Mouse (Mus musculus): ENCODE results near the gene Calhm6. TPM values are rescaled to one million over a fixed set of nuclear protein-coding genes. Genes with fewer than 3 reads are reported as not detected.

Gene Calhm6
- polyA plus RNA-seq, 1 experiment: not detected

- H3K4me3 ChIP-seq (ENCODE audit: insufficient read depth, poor library complexity, severe bottlenecking): no peak overlapping the region
- H3K27me3 ChIP-seq (ENCODE audit: control insufficient read depth, insufficient read depth, insufficient read length): no peaks in the 10 kb centered on the region
- no peaks in the 10 kb centered on the region for H3K36me3 ChIP-seq (ENCODE audit: control insufficient read depth, insufficient read depth)
- H3K79me2 ChIP-seq (ENCODE audit: control insufficient read depth, insufficient read depth): no peaks in the 10 kb centered on the region
- no peaks in the 10 kb centered on the region for H3K79me3 ChIP-seq (ENCODE audit: low read depth)
- H3ac ChIP-seq (ENCODE audit: control insufficient read depth, insufficient read length, low read depth): no peak overlapping the region
- TF ChIP-seq CEBPB (IDR thresholded peaks at IDR 0.05; ENCODE audit: low read depth) (no peak), MYOD1 (IDR thresholded peaks at IDR 0.05; ENCODE audit: control insufficient read depth, insufficient read length, low read depth) (no peak), USF1 (IDR thresholded peaks at IDR 0.05; ENCODE audit: low read depth) (no peak), CTCF (IDR thresholded peaks at IDR 0.05; ENCODE audit: control insufficient read depth, insufficient read depth, insufficient read length) (no peak), MAX (IDR thresholded peaks at IDR 0.05) (no peak), MYOG (IDR thresholded peaks at IDR 0.05; ENCODE audit: control insufficient read depth, extremely low read depth, insufficient read length) (no peak), FOSL1 (IDR thresholded peaks at IDR 0.05; ENCODE audit: insufficient read depth, low read length, poor library complexity, severe bottlenecking) (no peak)
Observed at GRCm38 (mm10) chr10:34118421-34118820, 9.4 kb downstream of the Calhm6 start.

DNA sequence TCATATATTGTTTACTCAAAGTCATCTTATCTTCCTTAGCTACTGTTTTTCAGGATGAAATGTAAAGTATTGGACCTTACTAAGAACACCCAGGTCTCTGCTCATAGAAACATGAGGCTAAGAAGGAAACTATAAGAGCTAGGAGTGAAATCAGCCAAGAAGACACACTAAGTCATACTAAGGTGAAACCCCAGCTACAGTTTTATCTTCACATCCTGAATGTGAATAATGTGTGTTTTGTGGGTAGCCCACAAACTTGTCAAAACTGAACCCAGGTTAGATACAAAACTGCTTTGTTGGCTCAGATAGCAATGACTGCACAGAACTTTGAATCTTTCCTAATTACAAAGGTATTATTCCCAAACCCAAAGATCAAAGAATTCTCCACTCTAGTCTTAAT lies 10.0 kb downstream of the Calhm6 start:
- Histone ChIP-seq H3K4me3 (ENCODE audit: insufficient read depth, poor library complexity, severe bottlenecking) (no peak overlapping the region), H3K36me3 (ENCODE audit: control insufficient read depth, insufficient read depth) (no peaks in the 10 kb centered on the region), H3K79me2 (ENCODE audit: control insufficient read depth, insufficient read depth) (no peaks in the 10 kb centered on the region), H3K79me3 (ENCODE audit: low read depth) (no peaks in the 10 kb centered on the region), H3ac (ENCODE audit: control insufficient read depth, insufficient read length, low read depth) (no peak overlapping the region), H3K27me3 (ENCODE audit: control insufficient read depth, insufficient read depth, insufficient read length) (no peaks in the 10 kb centered on the region)
- TF ChIP-seq MYOG (IDR thresholded peaks at IDR 0.05; ENCODE audit: control insufficient read depth, extremely low read depth, insufficient read length): no peak
- no peak for TF ChIP-seq MYOD1 (IDR thresholded peaks at IDR 0.05; ENCODE audit: control insufficient read depth, insufficient read length, low read depth)
- TF ChIP-seq FOSL1 (IDR thresholded peaks at IDR 0.05; ENCODE audit: insufficient read depth, low read length, poor library complexity, severe bottlenecking): no peak
- TF ChIP-seq MAX (IDR thresholded peaks at IDR 0.05): no peak

- Histone ChIP-seq H3ac (ENCODE audit: control insufficient read depth, insufficient read length, low read depth) (no peak overlapping the region), H3K36me3 (ENCODE audit: control insufficient read depth, insufficient read depth) (no peaks in the 10 kb centered on the region), H3K79me2 (ENCODE audit: control insufficient read depth, insufficient read depth) (no peaks in the 10 kb centered on the region), H3K27me3 (ENCODE audit: control insufficient read depth, insufficient read depth, insufficient read length) (no peaks in the 10 kb centered on the region), H3K4me3 (ENCODE audit: insufficient read depth, poor library complexity, severe bottlenecking) (no peak overlapping the region), H3K79me3 (ENCODE audit: low read depth) (no peaks in the 10 kb centered on the region)
- no peak for TF ChIP-seq MYOD1 (IDR thresholded peaks at IDR 0.05; ENCODE audit: control insufficient read depth, insufficient read length, low read depth)
- TF ChIP-seq CTCF (IDR thresholded peaks at IDR 0.05; ENCODE audit: control insufficient read depth, insufficient read depth, insufficient read length): no peak
- TF ChIP-seq FOSL1 (IDR thresholded peaks at IDR 0.05; ENCODE audit: insufficient read depth, low read length, poor library complexity, severe bottlenecking): no peak
- TF ChIP-seq MAX (IDR thresholded peaks at IDR 0.05): no peak
- TF ChIP-seq MYOG (IDR thresholded peaks at IDR 0.05; ENCODE audit: control insufficient read depth, extremely low read depth, insufficient read length): no peak
- no peak for TF ChIP-seq USF1 (IDR thresholded peaks at IDR 0.05; ENCODE audit: low read depth)
- no peak for TF ChIP-seq CEBPB (IDR thresholded peaks at IDR 0.05; ENCODE audit: low read depth)
Observed at GRCm38 (mm10) chr10:34117131-34117530, 10.7 kb downstream of the Calhm6 start.

DNA sequence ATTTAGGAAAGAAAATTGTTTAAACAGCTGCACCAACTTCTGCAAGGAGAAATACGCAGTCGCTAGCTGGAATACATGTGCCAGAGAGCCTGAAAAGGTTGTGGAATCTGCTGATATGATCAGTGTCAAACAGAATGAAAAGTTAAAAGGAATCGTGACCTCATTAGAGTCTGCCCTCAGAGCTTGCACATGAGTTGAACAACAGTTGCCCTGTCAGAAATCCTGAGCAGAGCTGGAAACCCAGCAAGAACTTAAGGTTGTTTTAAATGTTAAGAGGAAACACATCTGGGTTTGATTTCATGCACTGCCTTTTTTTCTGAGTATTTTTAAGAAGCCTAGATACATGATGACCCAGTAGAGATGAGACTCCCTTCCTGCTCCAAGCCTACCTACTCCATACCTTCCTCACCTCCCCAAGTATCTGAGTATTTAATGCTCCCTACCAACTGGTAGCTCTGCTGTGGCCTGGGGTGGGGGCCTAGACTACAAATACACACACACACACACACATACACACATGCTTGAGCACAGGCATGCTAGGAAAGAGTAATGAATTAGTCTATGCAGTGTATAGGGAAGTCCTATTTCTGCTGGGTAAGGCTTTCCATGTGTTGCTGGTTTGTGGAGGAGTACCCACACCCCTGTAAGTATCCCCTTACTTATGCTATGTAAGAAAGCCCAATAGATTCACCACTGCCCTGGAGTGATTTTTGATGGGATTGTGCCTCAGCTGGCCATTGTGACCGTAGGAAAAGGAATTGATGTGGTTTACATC lies 15.6 kb downstream of the Calhm6 start:
- no peak overlapping the region for H3K4me3 ChIP-seq (ENCODE audit: insufficient read depth, poor library complexity, severe bottlenecking)
- H3K36me3 ChIP-seq (ENCODE audit: control insufficient read depth, insufficient read depth): no peaks in the 10 kb centered on the region
- H3K79me3 ChIP-seq (ENCODE audit: low read depth): no peaks in the 10 kb centered on the region
- no peak overlapping the region for H3ac ChIP-seq (ENCODE audit: control insufficient read depth, insufficient read length, low read depth)
- H3K79me2 ChIP-seq (ENCODE audit: control insufficient read depth, insufficient read depth): no peaks in the 10 kb centered on the region
- no peaks in the 10 kb centered on the region for H3K27me3 ChIP-seq (ENCODE audit: control insufficient read depth, insufficient read depth, insufficient read length)
- TF ChIP-seq CEBPB (IDR thresholded peaks at IDR 0.05; ENCODE audit: low read depth): no peak
- TF ChIP-seq FOSL1 (IDR thresholded peaks at IDR 0.05; ENCODE audit: insufficient read depth, low read length, poor library complexity, severe bottlenecking): no peak
- no peak for TF ChIP-seq USF1 (IDR thresholded peaks at IDR 0.05; ENCODE audit: low read depth)

GRCm38 (mm10) chr10:34110863-34111465 lies 16.8 kb downstream of the Calhm6 start:
- H3K36me3 ChIP-seq (ENCODE audit: control insufficient read depth, insufficient read depth): no peaks in the 10 kb centered on the region
- no peaks in the 10 kb centered on the region for H3K79me3 ChIP-seq (ENCODE audit: low read depth)
- H3K27me3 ChIP-seq (ENCODE audit: control insufficient read depth, insufficient read depth, insufficient read length): no peaks in the 10 kb centered on the region
- H3K4me3 ChIP-seq (ENCODE audit: insufficient read depth, poor library complexity, severe bottlenecking): no peak overlapping the region
- H3ac ChIP-seq (ENCODE audit: control insufficient read depth, insufficient read length, low read depth): no peak overlapping the region
- no peaks in the 10 kb centered on the region for H3K79me2 ChIP-seq (ENCODE audit: control insufficient read depth, insufficient read depth)
- no peak for TF ChIP-seq CEBPB (IDR thresholded peaks at IDR 0.05; ENCODE audit: low read depth)
- TF ChIP-seq MYOD1 (IDR thresholded peaks at IDR 0.05; ENCODE audit: control insufficient read depth, insufficient read length, low read depth): no peak
- no peak for TF ChIP-seq MAX (IDR thresholded peaks at IDR 0.05)
- no peak for TF ChIP-seq USF1 (IDR thresholded peaks at IDR 0.05; ENCODE audit: low read depth)
- no peak for TF ChIP-seq FOSL1 (IDR thresholded peaks at IDR 0.05; ENCODE audit: insufficient read depth, low read length, poor library complexity, severe bottlenecking)
- TF ChIP-seq CTCF (IDR thresholded peaks at IDR 0.05; ENCODE audit: control insufficient read depth, insufficient read depth, insufficient read length): no peak
- no peak for TF ChIP-seq MYOG (IDR thresholded peaks at IDR 0.05; ENCODE audit: control insufficient read depth, extremely low read depth, insufficient read length)
